Mouse (Mus musculus): Measurements from ENCODE around the gene Clhc1. TPM values are rescaled to one million over a fixed set of nuclear protein-coding genes. Genes with fewer than 3 reads are reported as not detected.
A peak's percentile ranks its signal among the peaks of the same experiment; 100 is the strongest.

Clhc1 gene
- not detected for polyA plus RNA-seq (2012; fragmentation: generic; extraction: Trizol)
- long read RNA-seq, experiment 1, result 0 reads
- long read RNA-seq, experiment 2, result 0 reads

- H3K27me3 ChIP-seq (ENCODE audit: control insufficient read depth, insufficient read depth, insufficient read length), result no peaks in the 10 kb centered on the region
- peaks cover 43% of the 10 kb centered on the region for H3K36me3 ChIP-seq (ENCODE audit: control insufficient read depth, insufficient read depth)
- H3K4me3 ChIP-seq (ENCODE audit: insufficient read depth, poor library complexity, severe bottlenecking), result peak within 1 kb of the TSS; percentile 99
- peak within 1 kb of the TSS; percentile 94 for H3ac ChIP-seq (ENCODE audit: control insufficient read depth, insufficient read length, low read depth)
- peaks cover 17% of the 10 kb centered on the region for H3K79me3 ChIP-seq (ENCODE audit: low read depth)
- H3K79me2 ChIP-seq (ENCODE audit: control insufficient read depth, insufficient read depth), result peaks cover 24% of the 10 kb centered on the region
- TF ChIP-seq MAX (IDR thresholded peaks at IDR 0.05) (peak; percentile 100), MYOG (IDR thresholded peaks at IDR 0.05; ENCODE audit: control insufficient read depth, extremely low read depth, insufficient read length) (no peak), MYOD1 (IDR thresholded peaks at IDR 0.05; ENCODE audit: control insufficient read depth, insufficient read length, low read depth) (no peak)
Measured at GRCm38 (mm10) chr11:29547752-29548503, at the start of gene Clhc1, which contains the start of gene Rps27a. Gene Clhc1 (plus strand): TSS chr11:29547950. Gene Rps27a (minus strand): TSS chr11:29548109.

- H3K36me3 ChIP-seq (ENCODE audit: control insufficient read depth, insufficient read depth), result peaks cover 58% of the 10 kb centered on the region
- TF ChIP-seq CTCF (IDR thresholded peaks at IDR 0.05; ENCODE audit: control insufficient read depth, insufficient read depth, insufficient read length) (no peak), FOSL1 (IDR thresholded peaks at IDR 0.05; ENCODE audit: insufficient read depth, low read length, poor library complexity, severe bottlenecking) (no peak), MAX (IDR thresholded peaks at IDR 0.05) (no peak), MYOD1 (IDR thresholded peaks at IDR 0.05; ENCODE audit: control insufficient read depth, insufficient read length, low read depth) (no peak), MYOG (IDR thresholded peaks at IDR 0.05; ENCODE audit: control insufficient read depth, extremely low read depth, insufficient read length) (no peak), CEBPB (IDR thresholded peaks at IDR 0.05; ENCODE audit: low read depth) (no peak), USF1 (IDR thresholded peaks at IDR 0.05; ENCODE audit: low read depth) (no peak)
- H3K79me2 ChIP-seq (ENCODE audit: control insufficient read depth, insufficient read depth), result no peaks in the 10 kb centered on the region
Measured at GRCm38 (mm10) chr11:29503948-29504893, 43.5 kb upstream of the Clhc1 start.

GRCm38 (mm10) chr11:29504899-29505625 lies 42.7 kb upstream of the Clhc1 start:
- no peaks in the 10 kb centered on the region for H3K79me3 ChIP-seq (ENCODE audit: low read depth)
- TF ChIP-seq CTCF (IDR thresholded peaks at IDR 0.05; ENCODE audit: control insufficient read depth, insufficient read depth, insufficient read length) (no peak), MYOD1 (IDR thresholded peaks at IDR 0.05; ENCODE audit: control insufficient read depth, insufficient read length, low read depth) (no peak), FOSL1 (IDR thresholded peaks at IDR 0.05; ENCODE audit: insufficient read depth, low read length, poor library complexity, severe bottlenecking) (no peak), USF1 (IDR thresholded peaks at IDR 0.05; ENCODE audit: low read depth) (no peak), MYOG (IDR thresholded peaks at IDR 0.05; ENCODE audit: control insufficient read depth, extremely low read depth, insufficient read length) (no peak), MAX (IDR thresholded peaks at IDR 0.05) (no peak), CEBPB (IDR thresholded peaks at IDR 0.05; ENCODE audit: low read depth) (no peak)
- H3K4me3 ChIP-seq (ENCODE audit: insufficient read depth, poor library complexity, severe bottlenecking), result no peak overlapping the region
- H3K36me3 ChIP-seq (ENCODE audit: control insufficient read depth, insufficient read depth), result peaks cover 57% of the 10 kb centered on the region
- no peaks in the 10 kb centered on the region for H3K27me3 ChIP-seq (ENCODE audit: control insufficient read depth, insufficient read depth, insufficient read length)
- no peak overlapping the region for H3ac ChIP-seq (ENCODE audit: control insufficient read depth, insufficient read length, low read depth)
- H3K79me2 ChIP-seq (ENCODE audit: control insufficient read depth, insufficient read depth), result no peaks in the 10 kb centered on the region

More at GRCm38 (mm10) chr11:29503948-29504893, 43.5 kb upstream of the Clhc1 start:
- H3K4me3 ChIP-seq (ENCODE audit: insufficient read depth, poor library complexity, severe bottlenecking), result no peak overlapping the region
- H3K27me3 ChIP-seq (ENCODE audit: control insufficient read depth, insufficient read depth, insufficient read length), result no peaks in the 10 kb centered on the region
- H3K79me3 ChIP-seq (ENCODE audit: low read depth), result no peaks in the 10 kb centered on the region
- no peak overlapping the region for H3ac ChIP-seq (ENCODE audit: control insufficient read depth, insufficient read length, low read depth)

- no peaks in the 10 kb centered on the region for H3K79me3 ChIP-seq (ENCODE audit: low read depth)
- no peak overlapping the region for H3ac ChIP-seq (ENCODE audit: control insufficient read depth, insufficient read length, low read depth)
- H3K36me3 ChIP-seq (ENCODE audit: control insufficient read depth, insufficient read depth), result peaks cover 62% of the 10 kb centered on the region
- TF ChIP-seq CTCF (IDR thresholded peaks at IDR 0.05; ENCODE audit: control insufficient read depth, insufficient read depth, insufficient read length) (no peak), MAX (IDR thresholded peaks at IDR 0.05) (no peak), MYOG (IDR thresholded peaks at IDR 0.05; ENCODE audit: control insufficient read depth, extremely low read depth, insufficient read length) (no peak), USF1 (IDR thresholded peaks at IDR 0.05; ENCODE audit: low read depth) (no peak), CEBPB (IDR thresholded peaks at IDR 0.05; ENCODE audit: low read depth) (no peak), FOSL1 (IDR thresholded peaks at IDR 0.05; ENCODE audit: insufficient read depth, low read length, poor library complexity, severe bottlenecking) (no peak), MYOD1 (IDR thresholded peaks at IDR 0.05; ENCODE audit: control insufficient read depth, insufficient read length, low read depth) (no peak)
- H3K4me3 ChIP-seq (ENCODE audit: insufficient read depth, poor library complexity, severe bottlenecking), result no peak overlapping the region
- H3K27me3 ChIP-seq (ENCODE audit: control insufficient read depth, insufficient read depth, insufficient read length), result no peaks in the 10 kb centered on the region
- peaks cover 10% of the 10 kb centered on the region for H3K79me2 ChIP-seq (ENCODE audit: control insufficient read depth, insufficient read depth)
Measured at GRCm38 (mm10) chr11:29509421-29509820, 38.3 kb upstream of the Clhc1 start.
